Mouse (Mus musculus) liver, postnatal 0 days (tissue): ENCODE data around the gene Trmt10a.
A peak's percentile ranks its signal among the peaks of the same experiment; 100 is the strongest.

Experiments used
- CTCF ChIP-seq: sonication (generic); IDR thresholded peaks from 2 replicates; pipeline ENCODE4 v1.5.1; 2016; ENCODE audit warnings: antibody characterized with exemption, low read depth
- EP300 ChIP-seq: IDR thresholded peaks from 2 replicates; pipeline ENCODE4 v1.6.1; 2016; ENCODE audit warnings: antibody characterized with exemption, low read depth, mild to moderate bottlenecking

DNA sequence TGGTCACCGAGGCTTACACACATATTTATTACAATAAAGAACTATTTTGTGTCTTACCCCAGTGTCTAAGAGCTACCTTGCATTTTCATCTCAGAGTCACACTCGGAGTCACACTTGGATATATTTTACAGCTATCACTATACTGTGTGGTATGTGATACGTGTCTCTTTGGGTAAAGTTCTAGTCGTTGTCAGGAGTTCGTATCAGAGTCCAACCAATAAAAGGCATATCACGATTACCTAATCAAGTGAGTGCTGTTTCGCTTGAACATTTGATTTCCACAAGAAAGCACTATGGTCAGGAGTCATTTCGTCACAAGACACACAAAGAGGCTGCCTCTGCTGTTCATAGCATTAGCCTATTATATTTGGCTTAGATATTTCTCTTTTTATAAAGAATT is 9.8 kb upstream of the Trmt10a start:
- TF ChIP-seq CTCF (no peak), EP300 (peak; percentile 51; the same call in 1 of the 2 replicates)
